Mouse (Mus musculus) layer of hippocampus, adult 11-12 months (tissue): Measurements from ENCODE around the gene Nrxn3.
A peak's percentile ranks its signal among the peaks of the same experiment; 100 is the strongest.

Experiments
- DNase-seq: peaks from one replicate; pipeline ENCODE4 v3.0.0; 2022; ENCODE audit warnings: low spot score

The Nrxn3 gene

GRCm38 (mm10) chr12:89331474-89332263 is 609.0 kb downstream of the Nrxn3 start:
- DNase-seq = peak; percentile 44

- no peak for DNase-seq
Measured at GRCm38 (mm10) chr12:89333486-89333885, 610.8 kb downstream of the Nrxn3 start.

- no peak for DNase-seq
Measured at GRCm38 (mm10) chr12:89364850-89365249, 642.2 kb downstream of the Nrxn3 start.

- no peak for DNase-seq
Measured at GRCm38 (mm10) chr12:89369939-89370338, 647.3 kb downstream of the Nrxn3 start.

- DNase-seq = no peak
Measured at GRCm38 (mm10) chr12:89376600-89376999, 653.9 kb downstream of the Nrxn3 start.

- DNase-seq = peak; percentile 68
Measured at GRCm38 (mm10) chr12:89377051-89377643, 654.5 kb downstream of the Nrxn3 start.

- no peak for DNase-seq
Measured at GRCm38 (mm10) chr12:89377687-89378086, 655.0 kb downstream of the Nrxn3 start.

GRCm38 (mm10) chr12:89383254-89383653 is 660.6 kb downstream of the Nrxn3 start:
- DNase-seq = peak; percentile 33

GRCm38 (mm10) chr12:89395121-89395792 is 672.6 kb downstream of the Nrxn3 start:
- no peak for DNase-seq

GRCm38 (mm10) chr12:89436519-89436918 is 713.8 kb downstream of the Nrxn3 start:
- no peak for DNase-seq

- DNase-seq = no peak
Measured at GRCm38 (mm10) chr12:89442323-89443038, 719.8 kb downstream of the Nrxn3 start.

GRCm38 (mm10) chr12:89450667-89451298 is 728.1 kb downstream of the Nrxn3 start:
- DNase-seq = peak; percentile 35

GRCm38 (mm10) chr12:89470226-89470625 is 747.5 kb downstream of the Nrxn3 start:
- no peak for DNase-seq

- no peak for DNase-seq
Measured at GRCm38 (mm10) chr12:89471289-89471688, 748.6 kb downstream of the Nrxn3 start.

- DNase-seq = no peak
Measured at GRCm38 (mm10) chr12:89471874-89472273, 749.2 kb downstream of the Nrxn3 start.

GRCm38 (mm10) chr12:89479096-89479495 is 756.4 kb downstream of the Nrxn3 start:
- peak; percentile 65 for DNase-seq

GRCm38 (mm10) chr12:89482223-89482622 is 759.5 kb downstream of the Nrxn3 start:
- no peak for DNase-seq

- no peak for DNase-seq
Measured at GRCm38 (mm10) chr12:89504026-89504425, 781.4 kb downstream of the Nrxn3 start.

GRCm38 (mm10) chr12:89505121-89505764 is 782.6 kb downstream of the Nrxn3 start:
- peak; percentile 57 for DNase-seq

- no peak for DNase-seq
Measured at GRCm38 (mm10) chr12:89508970-89509369, 786.3 kb downstream of the Nrxn3 start.

- DNase-seq = peak; percentile 80
Measured at GRCm38 (mm10) chr12:89513759-89514158, 791.1 kb downstream of the Nrxn3 start.
